Mouse (Mus musculus) embryonic stem cell, embryonic (primary cell): ENCODE data around the gene Elovl1.

Experiments used
- CTCF ChIA-PET, 4 experiments: fragments of 300-600 bp in 2 of 4; fragments of 350-600 bp in 2 of 4; sonication (Branson Sonifier 250); formaldehyde crosslinking; loops; one replicate each; lab custom pipeline; 2022; ENCODE audit warnings: inconsistent platforms in 2 of 4; lab: Charles Lee
- POLR2A ChIA-PET, 4 experiments: fragments of 300-600 bp in 2 of 4; fragments of 350-600 bp in 2 of 4; sonication (Branson Sonifier 250); formaldehyde crosslinking; loops; one replicate each; lab custom pipeline; 2022; ENCODE audit warnings: antibody characterized with exemption in 4 of 4, inconsistent platforms in 1 of 4; lab: Charles Lee

The Elovl1 gene

DNA sequence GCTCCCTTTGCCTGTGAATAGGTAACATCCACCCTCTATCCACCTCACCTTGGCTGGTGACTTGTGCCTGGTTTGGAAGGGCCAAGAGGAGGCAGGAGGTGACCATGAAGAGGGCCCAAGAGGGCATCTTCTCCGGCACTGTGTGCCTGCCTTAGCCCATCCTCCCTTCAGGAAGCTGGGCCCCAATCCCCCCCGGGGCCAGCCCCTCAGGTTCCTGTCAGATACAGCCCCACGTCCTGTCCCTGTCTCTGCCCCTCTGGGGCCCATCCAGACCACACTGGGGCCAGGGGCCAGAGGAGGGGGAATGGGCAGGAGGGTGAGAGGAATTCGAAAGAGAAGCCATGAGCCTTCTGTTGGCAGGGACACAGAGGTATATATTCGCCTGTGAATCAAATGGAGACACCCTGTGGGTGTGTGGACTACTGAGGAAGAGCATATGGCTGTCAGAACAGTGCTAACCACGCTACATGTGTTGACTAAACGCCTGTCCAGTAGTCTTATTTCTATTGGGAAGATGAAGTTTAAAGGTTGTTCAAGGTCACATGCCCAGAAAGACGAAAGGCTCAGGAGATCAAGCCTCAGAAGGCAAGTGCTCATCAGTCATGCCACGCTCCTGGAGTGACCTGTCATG is 29.6 kb downstream of the Elovl1 start, which contains the start of gene Mpl:
Gene Mpl (minus strand): TSS at position 169 of the 631 bp plus-strand sequence.
- ChIA-PET POLR2A (interaction anchor here in 1 of 4 experiments (0.6 kb wide), 1 partner anchor 52 kb away, joined by 6 read pairs; no protein-coding TSS in a partner anchor), CTCF (interaction anchor here in 1 of 4 experiments (0.7 kb wide), 1 partner anchor 90 kb away, joined by 3 read pairs; no protein-coding TSS in a partner anchor)

- CTCF ChIA-PET, result no interaction called here
- POLR2A ChIA-PET, result no interaction called here
These were observed 37.1 kb downstream of the Elovl1 start for GRCm38 (mm10) chr4:118464956-118465355.

DNA sequence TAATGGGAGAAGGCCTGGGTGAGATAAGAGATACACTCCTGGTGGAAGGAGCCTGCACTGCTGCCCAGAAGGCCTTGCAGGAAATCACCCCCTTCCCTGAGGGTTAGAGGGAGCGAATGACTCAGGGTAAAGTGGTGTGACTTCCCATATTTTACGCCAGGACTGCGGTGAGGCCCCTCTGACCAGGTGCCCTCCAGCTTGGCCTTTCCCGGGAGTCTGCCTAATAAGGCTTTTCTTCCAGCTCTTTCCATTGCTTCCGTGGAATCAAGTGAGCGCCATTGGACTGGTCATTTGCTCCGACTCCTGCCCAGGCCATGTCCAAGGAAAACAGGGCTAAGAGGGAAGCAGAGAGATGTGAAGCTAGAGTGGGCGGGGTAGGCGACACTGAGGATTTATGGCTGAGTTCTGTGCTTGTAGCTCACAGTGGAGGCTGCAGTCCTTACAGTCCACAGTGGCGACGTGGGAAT is 37.8 kb downstream of the Elovl1 start:
- ChIA-PET CTCF (no interaction called here), POLR2A (interaction anchor here in 1 of 4 experiments (0.7 to 1.2 kb wide), 4 partner anchors 19 to 106 kb away, joined by 3 to 4 read pairs (median 4); no protein-coding TSS in a partner anchor)

DNA sequence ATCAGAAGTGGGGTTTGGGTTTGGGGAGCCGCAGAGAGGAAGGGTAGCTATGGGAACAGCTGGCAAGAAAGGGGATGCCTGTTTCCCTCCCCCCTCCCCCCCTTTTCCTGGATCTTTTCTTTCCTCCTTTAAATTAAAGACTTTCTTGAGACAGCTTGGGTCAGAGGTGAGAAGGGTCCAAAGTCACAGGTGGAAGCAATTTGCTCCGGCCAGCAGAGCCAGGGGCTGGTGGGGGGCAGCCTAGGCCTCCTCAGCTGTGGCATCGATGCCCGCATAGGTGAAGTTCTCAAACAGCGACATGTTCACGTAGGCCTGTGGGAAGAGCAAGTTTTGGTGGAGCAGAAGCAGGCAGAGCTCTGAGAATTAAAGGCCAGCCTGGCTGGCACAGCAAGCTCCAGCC is 43.4 kb downstream of the Elovl1 start:
- ChIA-PET POLR2A (interaction anchor here in 2 of 4 experiments (0.7 to 1.4 kb wide), 4 partner anchors 25 to 67 kb away, joined by 3 read pairs; no protein-coding TSS in a partner anchor), CTCF (interaction anchor here in 3 of 4 experiments (0.5 to 1.1 kb wide), 4 partner anchors 12 to 1513 kb away, joined by 3 to 4 read pairs (median 3); no protein-coding TSS in a partner anchor)

- ChIA-PET CTCF (interaction anchor here in 1 of 4 experiments (0.6 to 1.1 kb wide), 2 partner anchors 93 to 160 kb away, joined by 3 read pairs; no protein-coding TSS in a partner anchor), POLR2A (interaction anchor here in 2 of 4 experiments (0.9 to 1.4 kb wide), 3 partner anchors 41 to 71 kb away, joined by 3 to 4 read pairs (median 3); partner anchors contain the start of gene Tmem125 (in 1 of the 2))
These were observed 44.8 kb downstream of the Elovl1 start for GRCm38 (mm10) chr4:118472687-118473086.

DNA sequence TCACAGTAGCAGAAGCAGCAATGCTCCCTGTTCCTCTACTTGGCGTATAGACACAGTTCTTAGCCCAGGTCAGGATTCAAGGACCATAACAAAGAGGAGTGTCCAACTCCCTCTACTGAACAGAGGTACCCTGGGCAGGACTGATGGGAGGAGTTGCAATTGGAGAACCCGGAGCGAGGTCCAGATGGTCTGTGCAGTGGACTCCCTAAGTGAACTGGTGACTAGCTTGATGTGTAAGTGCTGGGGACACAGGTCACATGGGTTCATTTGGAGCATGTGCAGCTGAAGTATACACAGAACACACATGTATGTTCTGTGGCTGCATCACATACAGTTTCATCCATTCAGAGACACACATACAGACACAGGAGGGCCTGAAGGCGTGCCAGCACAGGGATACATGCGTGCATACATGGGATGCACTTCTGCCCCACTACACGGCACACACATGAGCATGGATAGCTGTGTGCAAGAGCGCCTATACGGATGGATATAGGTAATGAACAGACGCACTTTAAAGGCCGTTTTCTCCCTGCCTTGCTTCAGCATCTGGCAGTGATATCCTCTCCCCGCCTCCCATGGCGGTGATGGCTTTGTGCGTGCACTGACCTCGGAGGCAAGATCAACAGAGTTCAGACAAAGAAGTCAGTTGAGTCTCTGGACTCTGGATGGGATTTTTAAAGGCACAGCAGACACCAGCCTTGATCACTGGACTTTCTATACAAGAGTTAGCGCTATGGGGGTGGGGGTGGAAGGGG is 49.1 kb downstream of the Elovl1 start:
- POLR2A ChIA-PET, result interaction anchor here in 1 of 4 experiments (1.0 kb wide), 1 partner anchor 11 kb away, joined by 3 read pairs; no protein-coding TSS in a partner anchor
- CTCF ChIA-PET, result no interaction called here
